Mouse (Mus musculus) heart, embryonic 11.5 days (tissue): Measurements from ENCODE around the gene Theg. TPM values are rescaled to one million over a fixed set of nuclear protein-coding genes. Genes with fewer than 3 reads are reported as not detected.

ENCODE experiments used
- ATAC-seq: fragments of 200-750 bp; cut with Nextera tagmentation; replicated peaks from 2 replicates; pipeline ENCODE4 v1.8.0; 2017; ENCODE audit warnings: moderate library complexity; ENCODE audit not compliant: insufficient number of reproducible peaks, low FRiP score, low TSS enrichment
- H3K27ac ChIP-seq: fragments of 300-500 bp; sonication (generic); 2 replicates; pipeline ENCODE4 v1.5.1; 2014; ENCODE audit warnings: mild to moderate bottlenecking, low read depth, low read length
- H3K27me3 ChIP-seq: fragments of 300-500 bp; sonication (generic); 2 replicates; pipeline ENCODE4 v1.6.1; 2014; ENCODE audit warnings: mild to moderate bottlenecking, low read length, mixed read lengths; ENCODE audit not compliant: control insufficient read depth, insufficient read depth
- H3K36me3 ChIP-seq: fragments of 300-500 bp; sonication (generic); 2 replicates; pipeline ENCODE4 v1.6.1; 2014; ENCODE audit warnings: mild to moderate bottlenecking, low read length, moderate library complexity, mixed read lengths; ENCODE audit not compliant: control insufficient read depth, insufficient read depth
- H3K4me1 ChIP-seq: fragments of 300-500 bp; sonication (generic); 2 replicates; pipeline ENCODE4 v1.6.1; 2014; ENCODE audit warnings: low read length; ENCODE audit not compliant: control insufficient read depth, insufficient read depth
- H3K4me2 ChIP-seq: fragments of 300-500 bp; sonication (generic); 2 replicates; pipeline ENCODE4 v1.6.1; 2014; ENCODE audit warnings: mild to moderate bottlenecking, moderate library complexity
- H3K4me3 ChIP-seq: fragments of 300-500 bp; sonication (generic); 2 replicates; pipeline ENCODE4 v1.5.1; 2014; ENCODE audit warnings: low read depth, low read length
- H3K9ac ChIP-seq: fragments of 300-500 bp; sonication (generic); 2 replicates; pipeline ENCODE4 v1.6.1; 2014; ENCODE audit warnings: mild to moderate bottlenecking, low read depth, low read length, moderate library complexity
- H3K9me3 ChIP-seq: fragments of 300-500 bp; sonication (generic); replicated peaks from 2 replicates; pipeline ENCODE4 v1.6.1; 2016; ENCODE audit warnings: low read length; ENCODE audit not compliant: control insufficient read depth
- WGBS: fragments of 180-500 bp; shearing (Covaris S2); extraction: QIAGEN DNeasy Blood & Tissue Kit; methylation state at CpG from one replicate; pipeline ENCODE4 v1.1.7; 2014; ENCODE audit not compliant: insufficient replicate concordance; 5-methylcytosine and 5-hydroxymethylcytosine counted together
- polyA plus RNA-seq: library from polyadenylated mRNA; unstranded; fragments of >200 nt; fragmentation: Nextera tagmentation; extraction: Ambion mirVana; gene quantifications from 2 replicates; pipeline ENCODE4 v1.2.1, GENCODE M21; 2014

Gene Theg
- polyA plus RNA-seq, 1 experiment from 2014 or later = not detected

GRCm38 (mm10) chr10:79536461-79537080 lies 50.6 kb downstream of the Theg start:
- Histone ChIP-seq H3K9me3 (no peaks in the 10 kb centered on the region), H3K4me1 (0 out of 2 replicates have a peak, but pooled peaks cover 10% of the 10 kb centered on the region), H3K4me3 (no peak overlapping the region), H3K9ac (no peak overlapping the region), H3K36me3 (peaks cover 16% of the 10 kb centered on the region), H3K27ac (no peak overlapping the region), H3K4me2 (no peak overlapping the region), H3K27me3 (peaks cover 10% of the 10 kb centered on the region)
- 72% methylated on average over 12 of the region's 12 CpGs for WGBS
- ATAC-seq = no peak

- Histone ChIP-seq H3K9ac (no peak overlapping the region), H3K27ac (no peak overlapping the region), H3K4me2 (no peak overlapping the region), H3K27me3 (peaks cover 10% of the 10 kb centered on the region), H3K9me3 (no peaks in the 10 kb centered on the region), H3K4me1 (0 out of 2 replicates have a peak, but pooled peaks cover 10% of the 10 kb centered on the region), H3K36me3 (peaks cover 6% of the 10 kb centered on the region; the same call in 1 of the 2 replicates), H3K4me3 (no peak overlapping the region)
- no peak for ATAC-seq
- WGBS = 70% methylated on average over 1 of the region's 1 CpGs
Measured at GRCm38 (mm10) chr10:79535431-79535830, 51.7 kb downstream of the Theg start.

- H3K27me3 ChIP-seq = peaks cover 10% of the 10 kb centered on the region
- 79% methylated on average over 2 of the region's 2 CpGs for WGBS
- ATAC-seq = no peak
Measured at GRCm38 (mm10) chr10:79534426-79534825, 52.7 kb downstream of the Theg start.

GRCm38 (mm10) chr10:79533126-79533911 lies 53.8 kb downstream of the Theg start, which contains the start of gene Plpp2:
Gene Plpp2, minus strand, starts transcription at chr10:79533796.
- Histone ChIP-seq H3K27me3 (peaks cover 10% of the 10 kb centered on the region), H3K27ac (no peak within 1 kb of the TSS), H3K36me3 (0 out of 2 replicates have a peak, but pooled peaks cover 3% of the 10 kb centered on the region), H3K9me3 (no peaks in the 10 kb centered on the region), H3K4me3 (peak within 1 kb of the TSS; percentile 65), H3K4me1 (0 out of 2 replicates have a peak, but pooled peaks cover 10% of the 10 kb centered on the region), H3K4me2 (peak within 1 kb of the TSS; percentile 99), H3K9ac (peak within 1 kb of the TSS; percentile 80)
- WGBS = under 1% methylated on average over 51 of the region's 52 CpGs
- ATAC-seq = peak; percentile 72

More at GRCm38 (mm10) chr10:79534426-79534825, 52.7 kb downstream of the Theg start:
- no peaks in the 10 kb centered on the region for H3K9me3 ChIP-seq
- H3K4me1 ChIP-seq = 0 out of 2 replicates have a peak, but pooled peaks cover 10% of the 10 kb centered on the region
- no peak overlapping the region for H3K4me3 ChIP-seq
- H3K27ac ChIP-seq = no peak overlapping the region
- H3K4me2 ChIP-seq = no peak overlapping the region
- H3K9ac ChIP-seq = no peak overlapping the region
- H3K36me3 ChIP-seq = peaks cover 3% of the 10 kb centered on the region; the same call in 1 of the 2 replicates

GRCm38 (mm10) chr10:79532678-79533077 lies 54.5 kb downstream of the Theg start:
- Histone ChIP-seq H3K4me1 (0 out of 2 replicates have a peak, but pooled peaks cover 10% of the 10 kb centered on the region), H3K36me3 (0 out of 2 replicates have a peak, but pooled peaks cover 3% of the 10 kb centered on the region), H3K9ac (peak overlapping the region; percentile 80; the same call in 1 of the 2 replicates), H3K4me3 (peak overlapping the region; percentile 65), H3K27me3 (peaks cover 10% of the 10 kb centered on the region), H3K4me2 (peak overlapping the region; percentile 99), H3K9me3 (no peaks in the 10 kb centered on the region), H3K27ac (no peak overlapping the region)
- 49% methylated on average over 3 of the region's 3 CpGs for WGBS
- ATAC-seq = no peak

GRCm38 (mm10) chr10:79531593-79531992 lies 55.5 kb downstream of the Theg start:
- H3K4me3 ChIP-seq = no peak overlapping the region
- 0 out of 2 replicates have a peak, but pooled peaks cover 10% of the 10 kb centered on the region for H3K4me1 ChIP-seq
- no peak overlapping the region for H3K4me2 ChIP-seq
- H3K27ac ChIP-seq = no peak overlapping the region
- H3K27me3 ChIP-seq = peaks cover 10% of the 10 kb centered on the region
- 87% methylated on average over 3 of the region's 3 CpGs for WGBS
- H3K9ac ChIP-seq = no peak overlapping the region
- no peak for ATAC-seq
- H3K9me3 ChIP-seq = no peaks in the 10 kb centered on the region
- H3K36me3 ChIP-seq = 0 out of 2 replicates have a peak, but pooled peaks cover 3% of the 10 kb centered on the region

- 88% methylated on average over 13 of the region's 13 CpGs for WGBS
- H3K4me2 ChIP-seq = no peak overlapping the region
- no peak overlapping the region for H3K4me3 ChIP-seq
- 0 out of 2 replicates have a peak, but pooled peaks cover 10% of the 10 kb centered on the region for H3K4me1 ChIP-seq
- no peaks in the 10 kb centered on the region for H3K9me3 ChIP-seq
- ATAC-seq = no peak
- H3K9ac ChIP-seq = no peak overlapping the region
- peaks cover 10% of the 10 kb centered on the region for H3K27me3 ChIP-seq
- H3K27ac ChIP-seq = no peak overlapping the region
- 0 out of 2 replicates have a peak, but pooled peaks cover 3% of the 10 kb centered on the region for H3K36me3 ChIP-seq
Measured at GRCm38 (mm10) chr10:79530721-79531120, 56.4 kb downstream of the Theg start.

GRCm38 (mm10) chr10:79530241-79530640 lies 56.9 kb downstream of the Theg start:
- H3K27ac ChIP-seq = no peak overlapping the region
- H3K9ac ChIP-seq = no peak overlapping the region
- no peak for ATAC-seq
- H3K4me1 ChIP-seq = 0 out of 2 replicates have a peak, but pooled peaks cover 10% of the 10 kb centered on the region
- peaks cover 10% of the 10 kb centered on the region for H3K27me3 ChIP-seq
- no peak overlapping the region for H3K4me2 ChIP-seq
- WGBS = 74% methylated on average over 8 of the region's 8 CpGs
- H3K9me3 ChIP-seq = no peaks in the 10 kb centered on the region
- no peak overlapping the region for H3K4me3 ChIP-seq
- H3K36me3 ChIP-seq = peaks cover 3% of the 10 kb centered on the region; the same call in 1 of the 2 replicates
